Mouse (Mus musculus) mesoderm, embryonic 11.5 days (tissue): ENCODE results near the gene Cdk5r2.

ENCODE experiments used
- DNase-seq: peaks from one replicate; pipeline ENCODE4 v3.0.0-alpha.2; 2012; ENCODE audit warnings: low read depth, low spot score

Gene Cdk5r2

DNA sequence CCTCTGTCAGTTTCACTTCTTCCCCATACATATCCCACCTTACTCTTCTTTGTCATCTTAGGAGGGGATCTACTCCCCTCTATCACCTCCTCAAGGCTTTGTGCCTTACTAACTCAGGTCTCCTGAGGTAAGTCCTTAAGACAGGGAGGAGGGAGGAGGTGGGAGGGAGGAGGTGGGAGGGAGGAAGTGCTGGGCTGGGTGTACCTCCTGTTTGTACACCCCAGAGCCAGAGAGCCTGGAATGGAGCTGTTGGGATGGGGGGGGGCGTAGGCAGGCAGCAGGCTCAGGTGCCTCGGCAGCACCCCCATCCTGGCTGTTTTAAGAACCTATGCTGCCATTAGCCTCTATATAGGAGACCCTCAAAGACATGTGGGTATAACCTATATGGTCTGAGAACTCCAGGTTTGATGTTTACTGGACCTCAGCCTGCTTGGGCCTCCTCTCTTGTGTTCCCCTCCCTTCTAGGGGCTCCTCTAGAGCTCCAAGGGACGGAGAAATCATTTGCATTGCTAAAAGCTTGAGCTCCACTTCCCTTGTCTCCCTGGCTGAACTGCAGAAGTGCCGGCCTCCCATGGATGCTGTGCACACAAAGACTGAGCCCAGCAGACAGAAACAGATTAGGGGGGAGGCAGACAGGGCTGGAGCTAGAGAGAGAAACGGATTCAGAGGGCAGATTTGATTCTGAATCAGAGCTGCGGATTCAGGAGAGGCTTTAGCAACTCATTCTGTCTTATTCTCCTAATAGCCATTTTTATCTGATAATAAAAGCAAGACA lies 3.5 kb upstream of the Cdk5r2 start:
- no peak for DNase-seq

DNA sequence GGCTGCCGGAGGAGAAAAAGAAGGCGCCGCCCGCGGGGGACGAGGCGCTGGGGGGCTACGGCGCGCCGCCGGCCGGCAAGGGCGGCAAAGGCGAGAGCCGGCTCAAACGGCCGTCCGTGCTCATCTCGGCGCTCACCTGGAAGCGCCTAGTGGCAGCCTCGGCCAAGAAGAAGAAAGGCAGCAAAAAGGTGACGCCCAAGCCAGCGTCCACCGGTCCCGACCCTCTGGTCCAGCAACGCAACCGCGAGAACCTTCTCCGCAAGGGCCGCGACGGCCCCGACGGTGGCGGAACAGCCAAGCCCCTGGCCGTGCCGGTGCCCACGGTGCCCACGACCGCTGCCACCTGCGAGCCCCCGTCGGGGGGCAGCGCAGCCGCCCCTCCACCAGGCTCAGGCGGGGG lies 422 bp downstream of the Cdk5r2 start:
- no peak for DNase-seq

DNA sequence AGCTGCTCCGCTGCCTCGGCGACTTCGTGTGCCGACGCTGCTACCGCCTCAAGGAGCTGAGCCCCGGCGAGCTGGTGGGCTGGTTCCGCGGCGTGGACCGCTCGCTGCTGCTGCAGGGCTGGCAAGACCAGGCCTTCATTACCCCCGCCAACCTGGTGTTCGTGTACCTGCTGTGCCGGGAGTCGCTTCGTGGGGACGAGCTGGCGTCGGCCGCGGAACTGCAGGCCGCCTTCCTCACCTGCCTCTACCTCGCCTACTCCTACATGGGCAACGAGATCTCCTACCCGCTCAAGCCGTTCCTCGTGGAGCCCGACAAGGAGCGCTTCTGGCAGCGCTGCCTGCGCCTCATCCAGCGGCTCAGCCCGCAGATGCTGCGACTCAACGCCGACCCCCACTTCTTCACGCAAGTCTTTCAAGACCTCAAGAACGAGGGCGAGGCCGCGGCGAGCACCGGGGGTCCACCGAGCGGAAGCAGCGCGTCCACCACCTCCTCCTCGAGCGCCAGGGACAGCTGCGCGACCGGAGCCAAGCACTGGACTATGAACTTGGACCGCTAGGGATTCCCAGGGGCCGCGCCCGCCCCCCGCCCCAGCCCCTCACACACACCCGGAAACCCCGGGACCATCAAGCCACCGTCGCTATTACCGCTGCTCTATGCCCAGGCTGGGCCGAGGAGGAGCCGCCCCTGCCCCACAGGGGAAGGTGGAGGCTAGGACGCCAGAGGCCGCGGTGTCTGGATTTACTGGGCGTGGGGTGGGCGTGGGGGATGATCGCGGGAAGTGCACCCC lies 1.1 kb downstream of the Cdk5r2 start:
- DNase-seq, result no peak

DNA sequence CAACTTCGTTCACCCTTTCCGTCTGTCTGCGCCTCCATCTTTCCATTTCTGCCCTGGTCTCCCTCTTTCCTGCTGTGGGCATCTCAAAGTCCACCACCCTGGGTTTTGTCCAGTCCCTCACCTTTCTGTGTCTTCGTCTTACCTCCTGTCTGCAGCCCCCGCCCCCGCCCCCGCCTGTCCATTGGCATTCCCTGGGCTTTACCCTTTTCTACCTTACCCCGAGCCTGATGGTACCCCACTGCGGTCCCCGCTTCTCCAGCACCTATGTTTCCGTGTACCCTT lies 1.6 kb downstream of the Cdk5r2 start:
- no peak for DNase-seq

DNA sequence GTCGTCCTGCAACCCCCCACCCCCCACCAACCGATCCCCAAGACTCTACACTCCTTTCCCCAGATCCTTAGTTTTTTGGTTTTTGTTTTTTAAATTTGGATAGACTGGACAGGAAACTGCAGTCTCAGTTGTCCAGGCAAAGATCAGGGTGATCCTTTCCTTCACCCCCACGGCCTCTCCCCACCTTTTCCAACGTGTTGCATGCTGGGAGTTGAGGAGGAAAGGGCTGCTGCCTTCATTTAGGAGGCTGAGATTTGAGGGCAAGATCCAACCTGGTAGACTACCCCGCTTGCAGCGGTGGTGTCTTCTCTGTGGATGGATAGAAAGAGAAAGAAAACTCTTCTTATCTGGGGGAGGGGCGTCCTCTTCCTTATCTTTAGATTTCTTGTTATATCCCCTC lies 2.1 kb downstream of the Cdk5r2 start:
- no peak for DNase-seq

DNA sequence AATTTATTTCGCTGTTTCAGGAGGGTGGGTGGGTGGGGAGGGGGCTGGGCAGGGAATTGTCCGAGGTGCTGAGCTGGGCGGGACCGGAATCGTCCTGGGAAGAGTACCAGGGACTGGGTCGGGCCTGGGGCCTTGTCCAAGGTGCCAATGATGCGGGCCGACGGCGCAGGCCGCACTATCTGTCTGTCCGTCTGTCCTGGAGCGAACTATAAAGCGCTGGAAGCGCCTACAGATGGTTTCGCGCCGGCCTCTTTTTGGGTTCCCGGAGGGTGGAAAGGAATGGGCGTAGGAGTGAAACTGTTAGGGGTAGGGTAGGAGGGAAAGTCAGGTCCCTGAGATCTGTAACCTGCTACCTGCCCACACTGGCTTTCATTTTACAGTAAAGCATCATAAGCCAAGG lies 2.5 kb downstream of the Cdk5r2 start:
- DNase-seq, result no peak

DNA sequence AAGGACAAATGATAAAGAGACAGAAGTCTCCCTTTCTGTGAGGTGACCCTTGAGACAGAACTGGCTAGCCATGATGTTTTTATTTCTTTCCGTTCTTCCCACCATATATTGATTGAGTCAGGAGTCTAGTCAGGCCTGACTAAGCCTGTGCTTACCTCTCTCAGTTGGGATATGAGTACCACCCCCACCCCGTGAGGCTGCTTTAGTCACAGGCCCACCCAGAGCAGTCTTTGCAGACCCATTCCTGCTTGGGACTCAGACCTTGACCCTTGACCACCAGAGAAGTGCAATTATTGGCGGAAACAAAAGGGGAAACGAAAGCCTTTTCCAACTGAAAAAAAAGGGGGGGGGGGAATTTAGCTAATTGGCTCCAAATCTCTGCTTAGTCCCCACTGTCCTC lies 2.9 kb downstream of the Cdk5r2 start:
- no peak for DNase-seq

DNA sequence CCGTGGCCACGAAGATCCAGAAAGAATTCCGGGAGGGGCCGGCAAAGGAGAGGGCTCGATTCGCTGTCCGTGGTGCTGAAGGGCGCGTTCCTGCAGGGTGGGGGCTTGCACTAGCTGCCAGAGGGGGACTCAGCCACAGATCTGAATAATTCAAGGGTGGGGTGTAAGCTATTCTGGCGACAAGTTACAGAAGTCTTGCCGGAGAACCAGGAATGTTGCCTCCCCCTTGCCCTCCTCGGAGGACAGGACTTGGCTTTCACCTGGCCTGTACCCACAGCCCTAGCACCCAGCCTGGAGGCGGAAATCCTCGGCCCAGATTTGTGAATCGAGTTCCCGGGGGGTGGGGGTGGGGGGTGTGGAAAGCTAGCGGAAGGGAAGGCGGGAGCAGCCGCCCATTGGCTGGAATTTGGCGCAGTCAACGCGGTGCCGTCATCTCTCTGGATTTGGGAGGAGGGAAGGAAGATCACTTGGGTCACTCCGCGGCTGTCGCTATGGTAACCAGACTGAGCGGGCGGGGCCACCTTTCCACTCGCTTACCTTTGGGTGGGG lies 3.5 kb downstream of the Cdk5r2 start:
- peak; percentile 83 for DNase-seq

DNA sequence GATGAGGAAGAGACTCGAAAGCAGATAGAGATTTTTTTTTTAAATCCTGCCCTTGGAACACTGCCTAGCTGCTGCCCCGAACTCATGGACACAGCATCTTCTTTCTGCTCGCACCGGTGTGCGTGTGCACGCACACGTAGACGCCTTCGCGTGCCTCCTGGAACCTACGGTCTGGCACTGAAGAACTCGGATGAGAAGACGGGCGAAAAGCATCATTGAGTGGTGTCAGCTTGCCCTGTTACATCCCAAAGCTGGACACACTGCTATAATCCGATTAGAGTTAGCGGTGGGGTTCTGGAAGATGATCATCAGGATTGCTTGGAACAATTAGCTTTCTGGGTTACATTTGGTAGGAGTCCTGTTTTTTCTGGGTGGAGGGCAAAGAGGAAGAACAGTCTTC lies 4.1 kb downstream of the Cdk5r2 start:
- DNase-seq, result no peak

DNA sequence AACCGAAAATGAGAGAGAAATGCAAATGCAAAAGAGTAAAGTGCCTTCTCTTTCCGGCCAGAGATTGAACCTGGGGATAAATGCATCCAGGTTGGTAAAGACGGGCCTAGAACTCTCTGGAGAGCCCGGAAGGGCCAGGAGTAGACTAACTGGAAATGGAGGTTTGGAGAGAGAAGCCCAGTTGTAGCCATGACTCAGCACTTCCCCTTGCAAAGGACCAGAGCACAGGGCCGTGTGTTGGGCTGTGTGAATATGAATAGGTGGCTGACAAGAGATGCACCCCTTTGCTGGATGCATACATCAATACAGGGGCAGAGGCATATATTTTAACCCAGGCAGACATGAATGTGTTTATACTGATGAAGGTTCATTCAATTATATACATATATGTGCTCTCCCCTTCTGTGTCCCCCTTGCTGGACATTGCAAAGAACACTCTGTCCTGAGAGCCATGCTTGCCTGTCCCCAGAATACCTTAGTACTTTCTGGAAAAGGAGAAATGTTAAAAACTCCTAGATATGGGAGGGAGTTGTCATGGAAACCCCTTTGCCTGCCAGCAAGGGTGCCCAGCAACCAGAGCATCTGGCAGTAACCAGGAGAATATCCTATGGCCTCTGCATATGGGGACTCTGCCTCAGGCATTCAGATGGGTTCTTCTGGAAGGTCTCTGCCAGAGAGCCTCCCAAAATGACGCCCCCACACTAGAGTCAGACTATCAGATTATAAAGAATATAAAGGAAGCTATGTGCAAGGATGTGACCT lies 4.7 kb downstream of the Cdk5r2 start:
- no peak for DNase-seq

DNA sequence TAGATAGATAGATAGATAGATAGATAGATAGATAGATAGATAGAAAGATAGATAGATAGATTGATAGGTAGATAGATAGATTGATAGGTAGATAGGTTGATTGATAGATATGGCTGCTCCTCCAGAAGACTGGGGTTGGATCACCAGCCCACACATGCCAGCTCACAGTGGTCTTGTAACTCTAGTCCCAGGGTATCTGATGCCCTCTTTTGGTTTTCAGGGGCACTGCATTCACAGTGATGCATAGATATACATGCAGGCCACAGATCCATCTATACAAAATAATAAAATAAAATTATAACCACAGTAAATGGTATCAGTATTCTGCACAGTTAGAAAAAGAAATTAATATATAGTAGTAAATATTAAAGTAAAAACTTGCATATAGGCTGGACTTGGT lies 7.0 kb downstream of the Cdk5r2 start:
- no peak for DNase-seq

DNA sequence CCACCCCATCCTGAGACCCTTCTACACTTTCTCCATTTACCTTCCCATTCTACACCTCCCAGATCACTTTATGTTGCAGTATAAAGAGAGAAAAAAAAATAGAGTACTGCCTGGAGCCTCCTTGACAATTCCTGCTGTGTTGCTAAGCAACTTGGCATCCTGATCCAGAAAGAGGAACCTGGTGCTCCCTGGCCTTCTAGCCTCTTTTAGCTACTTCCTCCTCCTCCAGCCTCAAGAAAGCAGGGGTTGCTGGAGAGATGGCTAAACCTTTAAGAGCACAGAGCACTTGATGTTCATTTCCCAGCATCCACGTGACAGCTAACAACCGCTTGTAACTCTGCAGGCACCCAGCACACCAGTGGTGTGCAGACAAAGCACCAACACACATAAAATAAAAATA lies 17.5 kb downstream of the Cdk5r2 start:
- DNase-seq, result no peak

DNA sequence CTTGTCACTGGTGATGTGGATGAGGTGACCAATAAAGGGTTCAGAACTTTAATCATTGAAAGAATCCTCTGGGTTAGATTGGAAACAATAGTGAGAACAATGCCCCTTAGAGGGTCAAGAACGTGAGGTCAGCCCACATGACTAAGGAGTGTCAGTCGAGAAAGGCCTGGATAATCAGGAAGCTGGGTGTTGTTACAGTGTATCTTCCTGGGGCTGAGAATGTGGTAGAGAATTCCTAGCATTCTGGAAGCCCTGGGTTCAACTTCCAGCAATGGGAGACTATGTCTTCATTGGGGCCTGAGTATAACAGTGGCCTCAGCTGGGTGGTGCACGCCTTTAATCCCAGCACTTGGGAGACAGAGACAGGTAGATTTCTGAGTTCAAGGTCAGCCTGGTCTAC lies 22.5 kb downstream of the Cdk5r2 start:
- no peak for DNase-seq

DNA sequence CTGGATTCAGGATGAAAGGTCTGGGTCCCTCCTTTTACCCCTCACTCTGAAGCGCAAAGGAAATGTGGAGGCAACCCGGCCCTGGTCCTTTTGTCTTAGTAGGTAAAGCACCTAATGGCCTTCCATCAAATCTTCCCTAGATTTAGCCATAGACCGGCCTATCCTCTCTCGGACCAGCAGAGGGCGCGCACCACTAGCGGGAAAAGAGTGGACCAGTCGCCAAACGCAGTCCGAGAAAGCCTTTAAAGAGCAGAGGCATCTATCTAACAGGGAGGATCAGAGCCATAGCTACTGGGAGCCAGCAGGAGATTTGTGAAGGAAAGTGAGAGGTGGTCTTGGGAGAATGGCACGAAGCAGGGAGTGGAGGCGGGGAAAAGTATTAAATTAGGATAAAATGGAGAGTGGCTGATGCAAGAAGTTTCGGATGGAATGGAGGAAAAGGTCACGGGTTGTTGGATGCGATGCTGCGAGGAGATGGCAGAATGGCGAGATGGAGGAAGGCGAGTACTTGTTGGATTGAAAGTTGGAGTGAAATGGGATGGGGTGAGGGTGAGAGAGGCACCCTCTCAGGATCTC lies 26.1 kb downstream of the Cdk5r2 start:
- DNase-seq, result peak; percentile 81

DNA sequence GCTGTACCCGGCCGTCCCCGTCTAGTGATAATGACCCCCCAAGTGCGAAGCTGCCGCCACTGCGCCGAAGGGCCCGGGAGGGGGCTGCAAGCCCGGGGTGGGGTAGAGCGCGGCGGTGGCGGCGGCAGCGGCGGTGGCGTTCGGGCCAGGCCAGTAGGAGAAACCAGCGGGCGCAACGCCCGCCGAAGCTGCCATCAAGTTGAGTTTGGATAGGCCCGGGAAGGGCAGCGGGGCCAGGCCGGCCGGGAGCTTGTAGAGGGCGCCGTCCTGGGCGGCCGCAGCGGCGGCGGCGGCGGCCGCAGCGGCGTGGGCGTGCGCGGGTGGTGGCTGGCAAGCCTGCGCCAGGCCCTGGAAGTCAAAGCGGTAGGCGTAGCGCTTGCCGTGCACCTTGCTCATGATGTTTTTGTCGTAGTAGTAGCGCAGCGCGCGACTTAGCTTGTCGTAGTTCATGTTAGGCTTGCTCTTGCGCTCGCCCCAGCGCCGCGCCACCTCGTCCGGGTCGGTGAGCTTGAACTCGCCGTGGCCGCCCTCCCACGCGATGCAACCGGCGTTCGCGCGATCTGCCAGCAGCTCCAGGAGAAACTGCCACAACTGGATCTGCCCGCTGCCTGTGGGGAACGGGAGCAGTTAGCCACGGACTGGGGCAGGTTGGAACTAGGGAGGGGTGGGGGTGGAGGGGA lies 27.5 kb downstream of the Cdk5r2 start:
- no peak for DNase-seq

DNA sequence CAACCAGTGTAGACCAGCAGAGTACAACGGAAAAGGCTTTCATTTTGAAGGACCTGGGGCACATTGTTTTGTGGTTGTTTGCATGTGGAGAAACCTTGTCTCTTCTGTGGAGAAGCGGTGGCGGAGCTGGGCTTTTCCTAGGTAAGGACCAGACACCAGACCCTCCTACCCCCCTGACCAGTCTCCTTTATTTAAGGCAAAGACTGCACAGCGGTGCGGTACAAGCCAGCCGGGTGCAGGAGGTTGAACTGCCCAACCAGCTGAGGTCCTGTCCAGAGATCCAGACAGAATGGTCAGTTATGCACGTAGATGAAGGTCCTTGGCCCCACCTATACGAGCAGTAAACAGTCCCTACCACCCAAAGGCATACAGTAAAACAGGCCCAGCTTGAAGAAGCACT lies 28.1 kb downstream of the Cdk5r2 start:
- no peak for DNase-seq

DNA sequence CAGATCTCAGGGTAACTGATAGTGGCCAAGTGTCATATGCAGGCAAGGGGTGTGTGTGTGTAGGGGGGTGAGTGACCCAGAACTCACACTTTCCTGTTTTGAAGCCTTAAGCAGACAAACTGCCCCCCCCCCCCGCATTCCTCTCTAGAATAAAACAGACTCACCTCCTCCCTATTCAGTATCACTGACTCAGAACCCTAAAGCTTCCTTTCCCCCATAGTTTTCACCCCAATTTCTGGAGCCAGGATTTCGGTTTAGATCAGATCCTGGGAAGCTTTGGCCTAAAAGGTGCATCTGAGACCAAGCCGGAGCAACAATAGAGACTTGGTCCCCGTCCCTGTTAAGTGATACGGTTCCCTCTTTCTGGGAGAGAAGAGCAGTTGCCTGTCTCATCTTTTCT lies 28.7 kb downstream of the Cdk5r2 start:
- DNase-seq, result no peak

DNA sequence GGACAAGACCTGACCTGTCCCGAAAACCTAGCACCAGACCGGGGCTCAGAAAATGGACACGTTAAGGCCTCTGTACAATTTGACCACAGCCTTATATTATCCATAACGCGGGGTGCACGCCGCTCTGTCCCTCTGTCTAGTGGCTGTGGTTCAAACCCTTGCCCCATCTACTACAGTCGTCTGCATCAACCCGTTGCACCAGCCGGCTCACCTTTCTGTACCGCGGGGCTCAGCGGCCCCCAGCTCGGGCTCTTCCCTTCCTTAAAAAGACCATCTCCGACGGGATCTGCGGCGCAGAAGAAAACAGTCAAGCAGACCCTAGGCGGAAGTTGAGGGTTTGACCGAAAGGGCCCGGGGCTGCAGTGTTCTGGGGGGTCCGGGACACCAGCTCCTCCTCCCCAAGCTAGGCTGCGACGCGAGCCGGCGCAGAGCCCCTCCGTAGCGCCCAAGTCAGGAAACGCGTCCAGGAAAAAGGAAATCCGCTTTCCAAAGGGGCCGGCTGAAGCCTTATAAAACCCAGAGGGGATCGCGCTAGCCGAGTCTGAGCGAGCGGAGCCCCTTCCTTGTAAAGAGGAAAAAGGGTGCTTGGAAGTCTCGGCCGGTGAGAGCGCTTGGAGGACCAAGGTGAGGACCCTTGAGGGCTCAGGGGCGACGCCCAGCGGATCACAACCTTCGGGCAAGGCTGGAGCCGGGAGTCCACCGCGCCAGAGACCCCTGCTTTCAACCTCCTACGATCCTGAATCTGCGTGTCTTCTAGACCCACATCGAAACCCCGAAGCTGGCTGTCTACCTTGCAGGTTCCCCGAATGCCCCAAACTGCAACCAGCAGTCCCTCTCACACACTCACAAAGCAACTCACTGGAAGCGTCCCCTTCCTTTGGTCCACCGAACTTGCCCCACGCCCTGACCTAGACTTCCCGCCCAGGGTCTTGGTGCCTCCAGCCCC lies 29.7 kb downstream of the Cdk5r2 start:
- no peak for DNase-seq

DNA sequence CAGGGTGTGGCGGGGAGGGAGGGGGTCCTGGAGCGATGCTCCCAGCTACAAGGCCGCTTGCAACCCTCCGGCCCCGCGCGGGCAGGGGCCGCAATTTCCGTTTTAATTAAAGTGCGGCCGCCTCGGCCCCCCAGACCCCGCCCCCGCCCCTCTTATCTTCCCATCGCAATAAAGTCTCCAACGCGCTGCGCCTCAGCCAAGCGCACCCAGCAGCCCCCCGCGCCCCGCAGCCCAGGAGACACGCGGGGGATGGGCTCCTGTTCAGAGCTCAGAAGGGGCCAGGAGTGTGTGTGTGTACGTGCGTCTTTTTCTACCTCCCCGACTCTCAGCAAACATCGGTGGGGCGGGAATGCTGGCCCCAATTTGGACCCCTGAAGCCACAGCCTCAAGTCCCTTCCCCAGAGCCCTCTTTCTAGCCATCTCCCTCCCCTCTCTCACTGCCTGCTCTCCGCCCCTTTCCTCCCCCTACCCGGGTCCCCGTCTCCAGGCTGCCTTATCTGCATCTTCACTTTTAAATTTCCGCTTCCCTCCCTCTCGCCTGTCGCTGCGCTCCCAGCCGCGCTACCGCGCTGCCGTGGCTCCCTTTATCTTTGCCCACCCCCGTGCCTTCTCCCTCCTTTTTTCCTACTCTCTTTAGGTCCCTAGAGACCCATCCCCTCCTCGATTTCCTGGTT lies 30.8 kb downstream of the Cdk5r2 start, which contains the start of gene Fev:
TSS of gene Fev (minus strand) at position 51 of the 674 bp plus-strand sequence.
- no peak for DNase-seq

DNA sequence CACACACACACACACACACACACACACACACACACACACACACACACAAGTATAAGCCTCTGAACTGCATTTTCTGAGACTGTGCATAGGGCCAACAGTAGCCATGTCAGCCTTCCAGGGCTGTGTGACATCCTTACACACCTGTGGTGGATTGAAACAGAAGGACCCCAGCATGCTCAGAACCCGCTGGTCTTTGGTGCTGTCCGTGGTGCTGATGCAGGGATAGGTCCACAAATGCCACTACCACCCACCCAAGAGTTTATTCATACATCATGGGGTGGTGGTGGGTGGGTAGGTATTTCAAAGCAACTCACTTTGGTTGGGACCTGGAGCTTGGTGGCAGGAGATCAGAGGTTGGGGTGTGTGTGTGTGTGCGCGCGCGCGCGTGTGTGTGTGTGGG lies 36.8 kb downstream of the Cdk5r2 start:
- DNase-seq, result peak; percentile 73
